Mouse (Mus musculus) C2C12 (cell line): ENCODE measurements around the gene Tlk1.

Source experiments
- CEBPB ChIP-seq: IDR thresholded peaks from one replicate; pipeline ENCODE4 v1.6.1; 2011; ENCODE audit warnings: low read depth, mild to moderate bottlenecking, control low read depth, moderate library complexity
- CTCF ChIP-seq: IDR thresholded peaks from one replicate; pipeline ENCODE4 v1.5.1; 2011; ENCODE audit not compliant: control insufficient read depth, insufficient read depth, insufficient read length
- MAX ChIP-seq: IDR thresholded peaks from one replicate; pipeline ENCODE4 v1.6.1; 2011; ENCODE audit warnings: mild to moderate bottlenecking, control low read depth
- USF1 ChIP-seq: IDR thresholded peaks from one replicate; pipeline ENCODE4 v1.6.1; 2011; ENCODE audit warnings: low read depth, mild to moderate bottlenecking, control low read depth, moderate library complexity

GRCm38 (mm10) chr2:70808681-70809080 is 16.8 kb downstream of the Tlk1 start:
- TF ChIP-seq USF1 (no peak), CTCF (no peak), MAX (no peak), CEBPB (no peak)
